Mouse (Mus musculus) megakaryocyte, embryonic 14.5 days (primary cell): ENCODE measurements around the gene Cdc45. TPM values are rescaled to one million over a fixed set of nuclear protein-coding genes. Genes with fewer than 3 reads are reported as not detected.

Experiments used
- H3K27me3 ChIP-seq: replicated peaks from 2 replicates; pipeline ENCODE3; 2012; ENCODE audit warnings: inconsistent platforms
- H3K36me3 ChIP-seq: replicated peaks from 2 replicates; pipeline ENCODE3; 2012; ENCODE audit warnings: low read length, inconsistent platforms, mixed read lengths
- H3K4me1 ChIP-seq: 2 replicates; pipeline ENCODE4 v1.6.1; 2012; ENCODE audit warnings: inconsistent platforms
- H3K4me3 ChIP-seq: replicated peaks from 2 replicates; pipeline ENCODE3; 2012; ENCODE audit warnings: moderate library complexity, mild to moderate bottlenecking, inconsistent platforms
- H3K9me3 ChIP-seq: 2 replicates; pipeline ENCODE4 v1.6.1; 2012; ENCODE audit warnings: inconsistent platforms
- FLI1 ChIP-seq: IDR thresholded peaks from 2 replicates; pipeline ENCODE4 v1.6.1; 2012; ENCODE audit warnings: low read length, inconsistent platforms, mixed read lengths
- GATA1 ChIP-seq: IDR thresholded peaks from 3 replicates; pipeline ENCODE4 v1.6.1; 2012; ENCODE audit warnings: mixed read lengths, low read length, inconsistent platforms, borderline replicate concordance
- polyA plus RNA-seq: library from polyadenylated mRNA; stranded (reverse); fragments of >175 nt; gene quantifications from 2 replicates; pipeline ENCODE4 v1.2.3, GENCODE M21; 2012; ENCODE audit warnings: low replicate concordance; ENCODE audit not compliant: insufficient read depth

Gene Cdc45
- polyA plus RNA-seq, 1 experiment = 13.9 TPM

GRCm38 (mm10) chr16:18795223-18795899, 16.4 kb downstream of the Cdc45 start:
- Histone ChIP-seq H3K36me3 (peaks cover 96% of the 10 kb centered on the region), H3K4me3 (no peak overlapping the region), H3K9me3 (no peaks in the 10 kb centered on the region), H3K27me3 (no peaks in the 10 kb centered on the region), H3K4me1 (peaks cover 30% of the 10 kb centered on the region)
- TF ChIP-seq GATA1 = no peak
- no peak for TF ChIP-seq FLI1

- no peaks in the 10 kb centered on the region for H3K27me3 ChIP-seq
- peaks cover 68% of the 10 kb centered on the region for H3K4me1 ChIP-seq
- TF ChIP-seq FLI1 (peak; percentile 66; the same call in 1 of the 2 replicates), GATA1 (no peak)
- H3K36me3 ChIP-seq = peaks cover 74% of the 10 kb centered on the region
- H3K9me3 ChIP-seq = no peaks in the 10 kb centered on the region
- peak overlapping the region; percentile 80 for H3K4me3 ChIP-seq
These were observed 23.0 kb downstream of the Cdc45 start for GRCm38 (mm10) chr16:18788627-18789406.

GRCm38 (mm10) chr16:18786652-18787051, 25.1 kb downstream of the Cdc45 start:
- no peaks in the 10 kb centered on the region for H3K27me3 ChIP-seq
- TF ChIP-seq FLI1 = no peak
- no peak for TF ChIP-seq GATA1
- H3K36me3 ChIP-seq = peaks cover 74% of the 10 kb centered on the region
- no peaks in the 10 kb centered on the region for H3K9me3 ChIP-seq
- H3K4me1 ChIP-seq = peaks cover 63% of the 10 kb centered on the region
- H3K4me3 ChIP-seq = no peak overlapping the region

DNA sequence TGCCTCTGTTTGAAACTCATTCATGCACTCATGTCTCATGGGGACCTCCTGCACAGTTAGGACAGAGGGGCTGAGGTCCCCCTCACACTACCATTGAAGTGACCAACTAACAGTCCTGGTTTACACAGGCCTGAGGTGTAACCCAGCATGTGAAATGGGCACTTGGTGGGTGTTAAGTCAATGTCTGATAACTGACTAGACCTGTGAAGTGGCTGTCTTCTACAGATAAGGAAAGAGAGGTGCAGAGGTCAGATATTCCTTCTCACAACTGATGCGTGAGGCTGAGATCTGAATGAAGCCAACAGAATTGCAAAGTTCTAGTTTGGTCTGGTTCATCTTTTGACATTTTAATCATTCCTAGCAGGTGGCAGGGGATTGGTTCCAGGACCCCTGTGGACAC, 26.3 kb downstream of the Cdc45 start:
- no peak for TF ChIP-seq GATA1
- no peak for TF ChIP-seq FLI1
- peaks cover 74% of the 10 kb centered on the region for H3K36me3 ChIP-seq

DNA sequence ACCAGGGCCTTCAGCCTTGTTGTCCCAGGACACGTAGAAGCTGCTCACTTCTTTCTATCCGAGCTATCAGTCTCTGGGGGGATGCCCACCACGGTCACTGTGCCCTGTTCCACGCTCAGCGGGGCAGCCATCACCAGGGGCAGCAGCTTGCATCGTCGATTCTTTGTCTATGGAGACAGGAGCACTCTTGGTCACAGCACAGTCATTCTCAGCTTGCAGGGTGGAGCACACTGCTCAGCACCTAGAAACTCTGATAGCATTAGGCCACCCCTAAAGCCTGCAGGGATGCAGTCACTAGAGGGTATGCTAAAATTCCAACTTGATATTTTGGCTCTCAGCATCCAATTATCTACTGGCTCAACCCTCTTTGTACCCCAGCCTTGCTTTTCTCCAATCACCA, 26.8 kb downstream of the Cdc45 start:
- TF ChIP-seq GATA1 (no peak), FLI1 (no peak)
- no peaks in the 10 kb centered on the region for H3K9me3 ChIP-seq
- no peaks in the 10 kb centered on the region for H3K27me3 ChIP-seq
- peaks cover 74% of the 10 kb centered on the region for H3K36me3 ChIP-seq
- H3K4me3 ChIP-seq = no peak overlapping the region
- peaks cover 52% of the 10 kb centered on the region for H3K4me1 ChIP-seq

More for the DNA sequence above, 26.3 kb downstream of the Cdc45 start:
- Histone ChIP-seq H3K27me3 (no peaks in the 10 kb centered on the region), H3K4me3 (no peak overlapping the region), H3K4me1 (peaks cover 57% of the 10 kb centered on the region), H3K9me3 (no peaks in the 10 kb centered on the region)

GRCm38 (mm10) chr16:18781810-18782209, 30.0 kb downstream of the Cdc45 start:
- H3K4me1 ChIP-seq = peaks cover 36% of the 10 kb centered on the region
- TF ChIP-seq GATA1 (no peak), FLI1 (no peak)
- peaks cover 28% of the 10 kb centered on the region for H3K27me3 ChIP-seq
- H3K36me3 ChIP-seq = peaks cover 76% of the 10 kb centered on the region
- no peak overlapping the region for H3K4me3 ChIP-seq
- H3K9me3 ChIP-seq = peaks cover 3% of the 10 kb centered on the region; the same call in 1 of the 2 replicates

DNA sequence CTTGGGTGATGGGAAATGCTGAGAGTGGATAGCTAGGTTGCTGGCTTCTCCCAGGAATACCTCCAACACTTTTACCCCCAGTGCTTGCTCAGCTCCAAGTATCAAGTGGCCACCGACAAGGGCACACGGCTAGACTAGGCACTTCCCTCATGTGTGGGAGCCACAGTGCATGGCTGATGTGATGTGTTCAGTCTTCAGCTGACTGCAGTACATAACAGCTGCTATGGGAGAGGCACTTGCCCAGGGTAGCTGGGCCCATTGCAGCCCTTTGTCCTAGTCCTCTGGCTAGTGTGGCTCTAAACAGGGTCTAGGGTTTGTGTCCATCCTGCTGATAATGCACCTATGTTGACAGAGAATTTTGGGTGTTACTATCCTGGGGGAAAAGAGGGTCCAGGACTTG, 33.3 kb downstream of the Cdc45 start:
- peaks cover 34% of the 10 kb centered on the region for H3K4me1 ChIP-seq
- H3K4me3 ChIP-seq = no peak overlapping the region
- TF ChIP-seq GATA1 (no peak), FLI1 (no peak)
- peaks cover 4% of the 10 kb centered on the region; the same call in 1 of the 2 replicates for H3K9me3 ChIP-seq
- H3K36me3 ChIP-seq = peaks cover 43% of the 10 kb centered on the region
- H3K27me3 ChIP-seq = peaks cover 60% of the 10 kb centered on the region

- Histone ChIP-seq H3K27me3 (peaks cover 65% of the 10 kb centered on the region), H3K4me1 (peaks cover 34% of the 10 kb centered on the region), H3K4me3 (peak overlapping the region; percentile 87), H3K36me3 (peaks cover 35% of the 10 kb centered on the region), H3K9me3 (peaks cover 4% of the 10 kb centered on the region; the same call in 1 of the 2 replicates)
- no peak for TF ChIP-seq FLI1
- no peak for TF ChIP-seq GATA1
These were observed 34.4 kb downstream of the Cdc45 start for GRCm38 (mm10) chr16:18777101-18778080.

- Histone ChIP-seq H3K4me3 (peak within 1 kb of the TSS; percentile 87), H3K36me3 (peaks cover 27% of the 10 kb centered on the region), H3K27me3 (peaks cover 69% of the 10 kb centered on the region), H3K4me1 (peaks cover 34% of the 10 kb centered on the region), H3K9me3 (peaks cover 8% of the 10 kb centered on the region)
- no peak for TF ChIP-seq FLI1
These were observed 35.2 kb downstream of the Cdc45 start, which contains the start of gene Cldn5 for GRCm38 (mm10) chr16:18776556-18777100. Gene Cldn5, plus strand, starts transcription at chr16:18776847.
